ENCODE assay signal across 8 mouse cellular contexts in genomic region chr16:59471637-59472278, GRCm38 (mm10). TPM values are rescaled to one million over a fixed set of nuclear protein-coding genes. Genes with fewer than 3 reads are reported as not detected.
DNase-seq lines count a peak whose midpoint lies in the region; ATAC-seq and TF ChIP-seq lines count a peak whose summit lies in the region.

Gene Riox2 (plus strand): TSS chr16:59471775.

- 1% methylated on average over 56 of the region's 56 CpGs for WGBS in hindbrain, postnatal 0 days
- WGBS in macrophage (ENCODE audit: missing documents), result 0% methylated on average over 56 of the region's 56 CpGs

- H3K27me3 ChIP-seq in hindbrain, postnatal 0 days (ENCODE audit: insufficient read depth, low read length), result no peaks in the 10 kb centered on the region

- peaks cover 37% of the 10 kb centered on the region for H3K79me2 ChIP-seq in macrophage (ENCODE audit: inconsistent target)

- intact Hi-C loops in gastrocnemius, adult 2 months (cut with DNase I), result loop anchor here (5.0 kb wide), 1 partner anchor 131 kb away; the partner anchor contains the start of gene Crybg3
- intact Hi-C loops in left cerebral cortex, adult 2 months (cut with DNase I), result loop anchor here (5.0 kb wide), 1 partner anchor 131 kb away; the partner anchor contains the start of gene Crybg3

- H3K36me3 ChIP-seq in hindbrain, postnatal 0 days (ENCODE audit: insufficient read depth, low read length), result no peaks in the 10 kb centered on the region
- peaks cover 16% of the 10 kb centered on the region; the same call in 1 of the 2 replicates for H3K36me3 ChIP-seq in macrophage (ENCODE audit: inconsistent target)

- H3K9me3 ChIP-seq in hindbrain, postnatal 0 days (ENCODE audit: low read length), result no peaks in the 10 kb centered on the region

- no peak for TF ChIP-seq CTCF in gastrocnemius, adult 2 months (IDR thresholded peaks at IDR 0.05)
- no peak for TF ChIP-seq CTCF in hindbrain, postnatal 0 days (IDR thresholded peaks at IDR 0.05; ENCODE audit: low read depth)
- TF ChIP-seq CTCF in left cerebral cortex, adult 2 months (IDR thresholded peaks at IDR 0.05), result no peak; the same call in 1 of the 2 replicates

- peak within 1 kb of the TSS; percentile 47 for H3K9ac ChIP-seq in hindbrain, postnatal 0 days (replicated peaks; ENCODE audit: low read length)

- H3K4me2 ChIP-seq in hindbrain, postnatal 0 days (ENCODE audit: low read depth, low read length), result peak within 1 kb of the TSS; percentile 64

- ATAC-seq in common myeloid progenitor, adult 5-6 weeks (replicated peaks; ENCODE audit: low read depth, poor library complexity, severe bottlenecking), result peak; percentile 77
- ATAC-seq in hindbrain, postnatal 0 days, result peak; percentile 97

- H3K4me3 ChIP-seq in gastrocnemius, adult 2 months, result peak within 1 kb of the TSS; percentile 84
- peak within 1 kb of the TSS; percentile 68 for H3K4me3 ChIP-seq in hindbrain, postnatal 0 days (ENCODE audit: low read length)
- peak within 1 kb of the TSS; percentile 56 for H3K4me3 ChIP-seq in left cerebral cortex, adult 2 months
- H3K4me3 ChIP-seq in macrophage (ENCODE audit: inconsistent target), result peak within 1 kb of the TSS; percentile 69

- H3K4me1 ChIP-seq in hindbrain, postnatal 0 days (ENCODE audit: insufficient read depth, low read length), result no peaks in the 10 kb centered on the region

- peak; percentile 92 for DNase-seq in ZHBTc4 (ENCODE audit: low read depth, low spot score)
- DNase-seq in gastrocnemius, adult 2 months, result peak; percentile 88
- peak; percentile 85 for DNase-seq in hindbrain, postnatal 0 days (ENCODE audit: low spot score)
- DNase-seq in left cerebral cortex, adult 2 months (ENCODE audit: extremely low spot score in 1 of 2, low spot score in 2 of 2), result peak; percentile 66 to 71
- peak; percentile 61 for DNase-seq in retina, postnatal 7 days (ENCODE audit: low read depth, low spot score)
- DNase-seq in urinary bladder, adult 18-20 months (ENCODE audit: low spot score in 2 of 2), result peak; percentile 57 to 84

- peak within 1 kb of the TSS; percentile 93 for H3K27ac ChIP-seq in gastrocnemius, adult 2 months
- H3K27ac ChIP-seq in hindbrain, postnatal 0 days, result peak within 1 kb of the TSS; percentile 34; the same call in 1 of the 2 replicates
- H3K27ac ChIP-seq in left cerebral cortex, adult 2 months, result no peak within 1 kb of the TSS
- H3K27ac ChIP-seq in macrophage, result peak within 1 kb of the TSS; percentile 24; the same call in 1 of the 2 replicates

RNA-seq across cellular contexts. Expression of gene Riox2, which starts in this region (rescaled TPM):
- total RNA-seq in common myeloid progenitor, adult 5-6 weeks (2017), result 69.3 and 69.6 TPM in 2 replicates
- total RNA-seq in gastrocnemius, adult 2 months (2021), result 10 to 100 TPM; 11.6 to 15.2 TPM
- total RNA-seq in hindbrain, postnatal 0 days (2014; rRNA removed), result 5.4 and 8.1 TPM in 2 replicates
- 11.1 and 13.1 TPM in 2 replicates for polyA plus RNA-seq in hindbrain, postnatal 0 days (2015; fragmentation: Nextera tagmentation; extraction: Ambion mirVana)
- 10 to 100 TPM; 12.7 to 15.9 TPM for total RNA-seq in left cerebral cortex, adult 2 months (2021)
- 10 to 100 TPM in 25 of 26 experiments, 1 to 10 TPM in 1; 7.8 to 98.3 (median 54.7) TPM for total RNA-seq in macrophage (2018; cell fraction: chromatin; rRNA removed)
- 10 to 100 TPM; 14.2 to 35.1 (median 23.2) TPM for total RNA-seq in macrophage (2018; cell fraction: cytosol; rRNA removed)
- total RNA-seq in macrophage (2018; cell fraction: nucleus; rRNA removed), result 10 to 100 TPM in 24 of 26 experiments, 1 to 10 TPM in 2; 9.3 to 69.0 (median 45.6) TPM
- polyA plus RNA-seq in macrophage (2018), result 16.2 to 32.5 TPM (median 30.8 TPM) in 3 replicates
